Mouse (Mus musculus): ENCODE measurements around the gene Swt1. TPM values are rescaled to one million over a fixed set of nuclear protein-coding genes. Genes with fewer than 3 reads are reported as not detected.

The Swt1 gene
- polyA plus RNA-seq, 1 experiment from 2014 or later: 24.6 TPM

DNA sequence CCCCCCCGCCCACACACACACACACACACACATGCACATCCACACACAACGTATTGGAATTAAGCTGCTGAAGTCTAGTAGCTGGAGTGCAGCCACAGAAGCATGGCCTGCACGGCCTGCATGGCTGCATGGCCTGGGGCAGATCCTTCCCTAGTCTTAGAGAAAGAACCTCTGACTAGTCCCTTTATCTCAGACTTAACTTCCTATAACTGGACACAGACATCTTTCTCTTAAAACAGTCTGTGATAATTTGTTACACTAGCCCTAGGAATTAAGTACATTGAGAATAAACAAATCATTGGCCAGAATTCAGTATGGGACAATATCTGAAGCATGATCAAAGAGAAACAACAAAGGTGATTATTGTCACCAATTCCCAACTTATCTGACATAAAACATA, 85.9 kb downstream of the Swt1 start:
- Histone ChIP-seq H3K9ac (ENCODE audit: low read length) (no peak overlapping the region), H3K27me3 (ENCODE audit: control insufficient read depth, insufficient read depth, low read length) (no peaks in the 10 kb centered on the region), H3K4me1 (replicated peaks; ENCODE audit: control insufficient read depth, insufficient read depth, low read length) (peaks cover 4% of the 10 kb centered on the region; the same call in 1 of the 2 replicates), H3K9me3 (ENCODE audit: control insufficient read depth, low read length) (no peaks in the 10 kb centered on the region), H3K36me3 (ENCODE audit: control insufficient read depth, insufficient read depth, low read length) (no peaks in the 10 kb centered on the region), H3K27ac (ENCODE audit: low read depth, low read length) (no peak overlapping the region), H3K4me3 (ENCODE audit: low read depth, low read length) (no peak overlapping the region), H3K4me2 (ENCODE audit: low read depth, low read length, severe bottlenecking) (no peak overlapping the region)
- DNase-seq (ENCODE audit: low spot score) (no peak), ATAC-seq (replicated peaks; ENCODE audit: low FRiP score) (no peak)
- WGBS: 72% methylated on average over 3 of the region's 3 CpGs

DNA sequence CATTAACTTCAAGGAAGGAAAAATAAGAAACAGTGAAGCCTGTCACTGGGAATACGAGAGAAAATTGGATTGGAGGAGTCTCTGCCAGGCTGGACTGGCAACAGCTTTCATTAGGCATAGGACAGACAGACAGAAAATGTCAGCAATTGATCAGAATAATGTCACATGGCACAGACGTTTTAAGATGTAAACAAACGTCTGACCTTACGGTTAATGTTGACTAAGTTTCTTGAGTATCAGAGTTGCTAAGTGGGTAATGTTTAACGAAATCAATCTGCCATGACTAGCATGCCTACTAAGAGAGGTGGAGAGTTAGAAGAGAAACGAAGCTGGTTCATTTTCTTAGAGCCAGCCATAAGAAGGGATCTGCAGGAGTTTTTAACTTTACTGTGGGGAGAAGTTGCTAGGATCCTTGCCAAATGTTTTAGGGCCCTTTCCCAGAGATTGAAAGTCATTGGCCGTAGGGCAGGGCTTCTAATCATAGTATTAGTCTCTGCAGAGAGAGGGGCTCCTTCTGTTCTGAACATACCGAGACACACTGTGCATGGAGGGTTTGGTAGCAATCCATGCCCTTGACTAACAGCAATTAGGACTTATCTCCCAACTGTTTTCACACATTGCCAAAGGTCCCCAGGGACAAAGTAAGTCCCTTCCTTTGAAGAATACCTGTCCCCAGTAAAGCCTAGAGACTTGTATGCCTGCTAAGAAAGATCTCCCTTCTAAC, 86.8 kb downstream of the Swt1 start:
- 81% methylated on average over 8 of the region's 8 CpGs for WGBS
- no peaks in the 10 kb centered on the region for H3K36me3 ChIP-seq (ENCODE audit: control insufficient read depth, insufficient read depth, low read length)
- no peak overlapping the region for H3K4me3 ChIP-seq (ENCODE audit: low read depth, low read length)
- H3K4me1 ChIP-seq (replicated peaks; ENCODE audit: control insufficient read depth, insufficient read depth, low read length): peaks cover 4% of the 10 kb centered on the region; the same call in 1 of the 2 replicates
- DNase-seq (ENCODE audit: low spot score) (no peak), ATAC-seq (replicated peaks; ENCODE audit: low FRiP score) (no peak)
- H3K27ac ChIP-seq (ENCODE audit: low read depth, low read length): no peak overlapping the region
- no peak overlapping the region for H3K4me2 ChIP-seq (ENCODE audit: low read depth, low read length, severe bottlenecking)
- H3K27me3 ChIP-seq (ENCODE audit: control insufficient read depth, insufficient read depth, low read length): no peaks in the 10 kb centered on the region
- H3K9ac ChIP-seq (ENCODE audit: low read length): no peak overlapping the region
- H3K9me3 ChIP-seq (ENCODE audit: control insufficient read depth, low read length): no peaks in the 10 kb centered on the region

DNA sequence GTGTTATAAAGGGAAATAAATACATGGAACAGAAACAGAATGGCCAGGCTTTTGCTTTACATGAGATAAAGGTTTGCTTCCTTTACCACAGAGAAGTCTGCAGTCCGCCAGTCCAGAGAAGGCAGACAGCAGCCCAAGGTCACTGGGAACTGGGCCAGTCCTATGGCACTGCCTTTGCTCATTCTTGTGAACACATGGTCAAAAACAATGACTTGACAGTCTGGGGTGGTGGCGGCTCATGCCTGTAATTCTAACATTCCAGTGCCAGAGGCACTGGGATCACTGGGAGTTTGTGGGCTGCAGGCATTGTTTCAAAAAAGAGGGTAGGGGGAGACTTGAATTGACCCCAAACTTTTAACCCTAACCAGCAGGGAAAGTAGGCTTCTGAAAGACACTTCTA, 89.3 kb downstream of the Swt1 start:
- no peaks in the 10 kb centered on the region for H3K27me3 ChIP-seq (ENCODE audit: control insufficient read depth, insufficient read depth, low read length)
- WGBS: 41% methylated on average over 2 of the region's 2 CpGs
- no peak overlapping the region for H3K27ac ChIP-seq (ENCODE audit: low read depth, low read length)
- H3K4me3 ChIP-seq (ENCODE audit: low read depth, low read length): no peak overlapping the region
- no peak overlapping the region for H3K9ac ChIP-seq (ENCODE audit: low read length)
- H3K4me2 ChIP-seq (ENCODE audit: low read depth, low read length, severe bottlenecking): no peak overlapping the region
- no peaks in the 10 kb centered on the region for H3K9me3 ChIP-seq (ENCODE audit: control insufficient read depth, low read length)
- ATAC-seq (replicated peaks; ENCODE audit: low FRiP score) (no peak), DNase-seq (ENCODE audit: low spot score) (no peak)
- H3K4me1 ChIP-seq (replicated peaks; ENCODE audit: control insufficient read depth, insufficient read depth, low read length): peaks cover 4% of the 10 kb centered on the region; the same call in 1 of the 2 replicates
- no peaks in the 10 kb centered on the region for H3K36me3 ChIP-seq (ENCODE audit: control insufficient read depth, insufficient read depth, low read length)

DNA sequence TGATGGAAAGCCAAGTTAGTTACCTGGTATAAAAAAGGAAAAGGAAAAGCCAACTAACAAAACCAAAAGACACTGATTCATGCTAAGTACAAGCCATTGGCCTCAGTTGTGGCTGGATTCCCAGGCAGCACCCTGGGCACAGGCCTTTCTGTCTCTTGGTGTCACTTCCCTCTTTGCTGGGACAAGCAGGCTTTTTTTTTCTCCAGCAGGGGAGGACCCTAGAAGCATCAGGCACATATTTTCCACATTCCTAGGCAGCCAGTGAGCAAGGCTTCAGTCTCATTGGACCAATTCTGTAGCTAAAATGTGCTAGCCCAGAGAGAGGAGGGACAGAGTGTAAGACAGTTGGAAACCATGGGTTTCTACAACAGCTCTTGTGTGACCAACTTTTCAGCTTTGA, 90.0 kb downstream of the Swt1 start:
- Histone ChIP-seq H3K9me3 (ENCODE audit: control insufficient read depth, low read length) (no peaks in the 10 kb centered on the region), H3K4me2 (ENCODE audit: low read depth, low read length, severe bottlenecking) (no peak overlapping the region), H3K27me3 (ENCODE audit: control insufficient read depth, insufficient read depth, low read length) (no peaks in the 10 kb centered on the region), H3K4me1 (replicated peaks; ENCODE audit: control insufficient read depth, insufficient read depth, low read length) (peaks cover 4% of the 10 kb centered on the region; the same call in 1 of the 2 replicates), H3K9ac (ENCODE audit: low read length) (no peak overlapping the region), H3K4me3 (ENCODE audit: low read depth, low read length) (no peak overlapping the region), H3K27ac (ENCODE audit: low read depth, low read length) (no peak overlapping the region), H3K36me3 (ENCODE audit: control insufficient read depth, insufficient read depth, low read length) (no peaks in the 10 kb centered on the region)
- no peak for ATAC-seq (replicated peaks; ENCODE audit: low FRiP score)
- no peak for DNase-seq (ENCODE audit: low spot score)

DNA sequence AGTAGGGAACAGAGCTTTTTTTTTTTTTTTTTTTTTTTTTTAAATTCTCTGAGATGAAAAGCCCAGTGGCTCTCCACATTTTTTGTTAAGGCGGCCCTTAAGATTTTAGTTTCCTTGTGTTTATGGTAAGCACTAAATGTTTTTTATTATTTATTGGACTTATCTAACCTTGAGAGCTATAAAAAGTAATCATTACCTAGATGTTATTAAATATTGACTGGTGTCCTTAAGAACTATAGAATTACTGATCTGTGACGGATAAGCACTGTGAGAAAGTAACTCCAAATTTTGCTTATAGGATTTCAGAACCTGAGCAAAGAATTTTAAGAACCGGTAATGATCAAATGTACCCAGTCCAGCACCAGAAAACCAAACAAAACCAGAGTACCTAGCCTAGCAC, 95.4 kb downstream of the Swt1 start:
- ATAC-seq (replicated peaks; ENCODE audit: low FRiP score): no peak
- H3K4me1 ChIP-seq (replicated peaks; ENCODE audit: control insufficient read depth, insufficient read depth, low read length): no peaks in the 10 kb centered on the region
- H3K9ac ChIP-seq (ENCODE audit: low read length): no peak overlapping the region
- 94% methylated on average over 3 of the region's 3 CpGs for WGBS
- no peaks in the 10 kb centered on the region for H3K36me3 ChIP-seq (ENCODE audit: control insufficient read depth, insufficient read depth, low read length)
- no peaks in the 10 kb centered on the region for H3K27me3 ChIP-seq (ENCODE audit: control insufficient read depth, insufficient read depth, low read length)
- H3K9me3 ChIP-seq (ENCODE audit: control insufficient read depth, low read length): no peaks in the 10 kb centered on the region
- no peak overlapping the region for H3K4me3 ChIP-seq (ENCODE audit: low read depth, low read length)
- no peak overlapping the region for H3K4me2 ChIP-seq (ENCODE audit: low read depth, low read length, severe bottlenecking)
- DNase-seq (ENCODE audit: low spot score): no peak
- H3K27ac ChIP-seq (ENCODE audit: low read depth, low read length): no peak overlapping the region

DNA sequence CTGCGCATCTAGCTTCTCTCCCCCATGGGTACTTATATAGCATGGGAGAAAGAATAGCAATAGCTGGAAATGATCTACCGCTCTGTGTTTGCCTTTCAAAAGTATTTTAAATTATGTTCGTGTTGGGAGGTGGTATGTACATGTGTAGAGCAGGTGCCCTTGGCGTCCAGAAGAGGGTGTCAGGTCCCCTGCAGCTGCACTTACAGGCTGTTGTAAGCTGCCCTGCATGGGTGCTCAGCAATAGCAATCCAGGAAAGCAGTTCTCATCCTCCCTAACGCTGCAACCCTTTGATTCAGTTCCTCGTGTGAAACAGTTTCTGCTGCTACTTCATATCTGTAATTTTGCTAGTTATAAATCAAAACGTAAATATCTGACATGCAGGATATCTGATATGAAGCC, 98.7 kb downstream of the Swt1 start:
- no peaks in the 10 kb centered on the region for H3K27me3 ChIP-seq (ENCODE audit: control insufficient read depth, insufficient read depth, low read length)
- no peak overlapping the region for H3K9ac ChIP-seq (ENCODE audit: low read length)
- no peaks in the 10 kb centered on the region for H3K36me3 ChIP-seq (ENCODE audit: control insufficient read depth, insufficient read depth, low read length)
- DNase-seq (ENCODE audit: low spot score) (no peak), ATAC-seq (replicated peaks; ENCODE audit: low FRiP score) (no peak)
- H3K4me3 ChIP-seq (ENCODE audit: low read depth, low read length): no peak overlapping the region
- H3K4me2 ChIP-seq (ENCODE audit: low read depth, low read length, severe bottlenecking): no peak overlapping the region
- H3K9me3 ChIP-seq (ENCODE audit: control insufficient read depth, low read length): no peaks in the 10 kb centered on the region
- WGBS: 78% methylated on average over 7 of the region's 7 CpGs
- H3K27ac ChIP-seq (ENCODE audit: low read depth, low read length): no peak overlapping the region
- H3K4me1 ChIP-seq (replicated peaks; ENCODE audit: control insufficient read depth, insufficient read depth, low read length): no peaks in the 10 kb centered on the region

DNA sequence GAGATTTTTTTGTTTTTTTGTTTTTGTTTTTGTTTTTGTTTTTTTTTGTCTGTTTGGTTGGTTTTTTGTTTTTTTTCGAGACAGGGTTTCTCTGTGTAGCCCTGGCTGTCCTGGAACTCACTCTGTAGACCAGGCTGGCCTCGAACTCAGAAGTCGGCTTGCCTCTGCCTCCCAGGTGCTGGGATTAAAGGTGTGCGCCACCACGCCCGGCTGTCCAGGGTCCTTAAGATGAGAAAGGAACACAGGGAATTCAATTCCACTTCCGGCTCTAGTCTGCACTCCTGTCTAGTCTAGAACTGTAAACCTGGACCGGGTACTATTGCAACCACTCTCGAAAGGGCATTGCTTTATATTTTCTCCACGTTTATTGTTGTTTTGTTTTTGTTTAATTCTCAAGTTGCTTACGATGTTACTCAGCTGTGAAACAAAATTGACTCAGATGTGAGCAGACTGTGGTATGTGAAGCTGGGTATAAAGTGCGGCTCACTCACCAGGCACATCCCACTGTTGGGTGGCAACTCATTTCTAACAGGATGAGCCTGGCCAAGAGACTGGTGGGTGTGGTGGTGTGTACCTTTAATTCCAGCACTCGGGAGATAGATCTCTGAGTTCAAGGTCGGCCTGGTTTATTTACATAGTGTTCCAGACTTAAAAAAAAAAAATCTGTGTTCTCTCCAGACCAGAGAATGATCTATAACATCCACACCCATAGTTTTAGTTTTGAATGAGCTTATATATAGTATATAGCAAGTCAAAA, 99.7 kb downstream of the Swt1 start:
- WGBS: 91% methylated on average over 14 of the region's 14 CpGs
- Histone ChIP-seq H3K36me3 (ENCODE audit: control insufficient read depth, insufficient read depth, low read length) (no peaks in the 10 kb centered on the region), H3K9ac (ENCODE audit: low read length) (no peak overlapping the region), H3K9me3 (ENCODE audit: control insufficient read depth, low read length) (no peaks in the 10 kb centered on the region), H3K4me1 (replicated peaks; ENCODE audit: control insufficient read depth, insufficient read depth, low read length) (no peaks in the 10 kb centered on the region), H3K27me3 (ENCODE audit: control insufficient read depth, insufficient read depth, low read length) (no peaks in the 10 kb centered on the region), H3K27ac (ENCODE audit: low read depth, low read length) (no peak overlapping the region), H3K4me2 (ENCODE audit: low read depth, low read length, severe bottlenecking) (no peak overlapping the region), H3K4me3 (ENCODE audit: low read depth, low read length) (no peak overlapping the region)
- DNase-seq (ENCODE audit: low spot score) (no peak), ATAC-seq (replicated peaks; ENCODE audit: low FRiP score) (no peak)

DNA sequence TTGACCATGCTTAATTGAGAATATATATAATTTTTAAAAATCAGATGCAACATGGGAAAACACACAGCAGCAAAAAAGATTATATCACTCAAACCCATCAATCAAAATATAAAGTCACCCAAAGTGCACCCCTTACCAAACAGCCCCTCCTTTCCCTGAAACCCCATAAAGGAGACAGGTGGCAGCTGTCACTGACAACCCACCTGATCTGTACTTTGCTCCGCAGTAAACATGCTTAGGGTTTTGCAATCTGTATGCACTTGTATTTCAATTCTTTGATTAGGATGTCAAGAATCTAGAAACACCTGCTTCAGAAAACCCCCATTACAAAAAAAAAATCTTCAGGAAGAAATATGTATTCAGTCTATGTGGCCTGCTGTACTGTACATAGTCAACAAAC, 102.9 kb downstream of the Swt1 start:
- Histone ChIP-seq H3K4me1 (replicated peaks; ENCODE audit: control insufficient read depth, insufficient read depth, low read length) (no peaks in the 10 kb centered on the region), H3K9ac (ENCODE audit: low read length) (no peak overlapping the region), H3K4me3 (ENCODE audit: low read depth, low read length) (no peak overlapping the region), H3K4me2 (ENCODE audit: low read depth, low read length, severe bottlenecking) (no peak overlapping the region), H3K36me3 (ENCODE audit: control insufficient read depth, insufficient read depth, low read length) (no peaks in the 10 kb centered on the region), H3K27ac (ENCODE audit: low read depth, low read length) (no peak overlapping the region), H3K27me3 (ENCODE audit: control insufficient read depth, insufficient read depth, low read length) (no peaks in the 10 kb centered on the region), H3K9me3 (ENCODE audit: control insufficient read depth, low read length) (no peaks in the 10 kb centered on the region)
- no peak for DNase-seq (ENCODE audit: low spot score)
- no peak for ATAC-seq (replicated peaks; ENCODE audit: low FRiP score)
- 95% methylated on average over 1 of the region's 1 CpGs for WGBS

DNA sequence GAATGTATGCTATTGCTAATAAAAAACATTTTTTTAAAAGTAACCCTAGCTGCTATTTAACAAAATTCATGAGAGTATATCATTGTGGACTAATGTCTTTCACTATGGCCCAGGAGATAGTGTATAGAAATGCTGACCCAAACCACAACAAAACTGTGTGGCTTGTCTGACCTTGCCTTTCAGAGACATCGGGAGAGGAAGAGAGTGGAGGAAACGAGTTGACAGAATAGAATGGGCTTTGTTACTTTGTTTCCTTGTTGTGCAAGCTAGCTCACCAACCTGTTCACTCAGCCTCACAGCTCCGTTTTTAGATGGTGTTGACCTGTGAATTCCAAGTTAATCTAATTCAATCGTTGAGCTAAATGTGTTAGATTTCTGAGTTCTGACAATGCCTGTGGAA, 107.8 kb downstream of the Swt1 start:
- ATAC-seq (replicated peaks; ENCODE audit: low FRiP score): no peak
- H3K36me3 ChIP-seq (ENCODE audit: control insufficient read depth, insufficient read depth, low read length): no peaks in the 10 kb centered on the region
- no peak overlapping the region for H3K4me3 ChIP-seq (ENCODE audit: low read depth, low read length)
- DNase-seq (ENCODE audit: low spot score): no peak
- no peaks in the 10 kb centered on the region for H3K4me1 ChIP-seq (replicated peaks; ENCODE audit: control insufficient read depth, insufficient read depth, low read length)
- no peaks in the 10 kb centered on the region for H3K9me3 ChIP-seq (ENCODE audit: control insufficient read depth, low read length)
- no peak overlapping the region for H3K9ac ChIP-seq (ENCODE audit: low read length)
- H3K27ac ChIP-seq (ENCODE audit: low read depth, low read length): no peak overlapping the region
- no peaks in the 10 kb centered on the region for H3K27me3 ChIP-seq (ENCODE audit: control insufficient read depth, insufficient read depth, low read length)
- no peak overlapping the region for H3K4me2 ChIP-seq (ENCODE audit: low read depth, low read length, severe bottlenecking)
- 68% methylated on average over 4 of the region's 4 CpGs for WGBS

Measured in forebrain, embryonic 11.5 days (tissue).